Mouse (Mus musculus): ENCODE measurements around the gene Idh2. TPM values are rescaled to one million over a fixed set of nuclear protein-coding genes. Genes with fewer than 3 reads are reported as not detected.

Idh2 gene
- polyA plus RNA-seq, 1 experiment = 11.2 TPM

GRCm38 (mm10) chr7:80123115-80123514 is 7.9 kb upstream of the Idh2 start:
- Histone ChIP-seq H3K27ac (ENCODE audit: control insufficient read depth, insufficient read depth, low read depth, low read length) (no peak overlapping the region), H3K27me3 (ENCODE audit: control insufficient read depth, insufficient read depth, low read length) (no peaks in the 10 kb centered on the region), H3K36me3 (ENCODE audit: control insufficient read depth, insufficient read depth, low read length) (no peaks in the 10 kb centered on the region), H3K4me1 (ENCODE audit: control insufficient read depth, insufficient read depth, low read length) (no peaks in the 10 kb centered on the region), H3K4me3 (ENCODE audit: control insufficient read depth, low read depth, low read length) (no peak overlapping the region)
- TF ChIP-seq CTCF (IDR thresholded peaks at IDR 0.05; ENCODE audit: control insufficient read depth, insufficient read depth, insufficient replicate concordance, low read depth, low read length) (no peak), POLR2A (IDR thresholded peaks at IDR 0.05; ENCODE audit: control insufficient read depth, low read depth, low read length) (no peak)

DNA sequence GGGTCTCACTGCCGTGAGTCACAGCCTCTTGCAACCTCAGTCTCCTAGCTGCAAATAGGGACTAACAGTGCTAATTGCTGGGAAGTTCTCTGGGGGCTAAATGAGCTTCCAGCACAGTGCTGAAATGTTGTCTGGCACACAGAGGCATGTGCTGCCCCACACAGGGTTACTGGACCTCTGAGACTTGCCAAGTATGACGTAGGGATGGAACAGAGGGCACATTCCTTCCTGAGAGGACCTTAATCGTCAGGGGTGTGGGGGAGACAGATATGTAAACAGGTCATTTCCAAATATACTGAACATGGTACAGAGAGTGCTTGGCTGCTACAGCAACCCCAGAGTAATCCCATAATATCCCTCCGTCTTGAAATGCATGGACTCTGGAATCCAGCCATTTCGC is 5.9 kb upstream of the Idh2 start:
- TF ChIP-seq CTCF (IDR thresholded peaks at IDR 0.05; ENCODE audit: control insufficient read depth, insufficient read depth, insufficient replicate concordance, low read depth, low read length) (no peak), POLR2A (IDR thresholded peaks at IDR 0.05; ENCODE audit: control insufficient read depth, low read depth, low read length) (no peak)
- H3K4me1 ChIP-seq (ENCODE audit: control insufficient read depth, insufficient read depth, low read length) = no peaks in the 10 kb centered on the region; the same call in 1 of the 2 replicates
- H3K36me3 ChIP-seq (ENCODE audit: control insufficient read depth, insufficient read depth, low read length) = no peaks in the 10 kb centered on the region
- H3K27ac ChIP-seq (ENCODE audit: control insufficient read depth, insufficient read depth, low read depth, low read length) = no peak overlapping the region
- no peaks in the 10 kb centered on the region for H3K27me3 ChIP-seq (ENCODE audit: control insufficient read depth, insufficient read depth, low read length)
- no peak overlapping the region for H3K4me3 ChIP-seq (ENCODE audit: control insufficient read depth, low read depth, low read length)

DNA sequence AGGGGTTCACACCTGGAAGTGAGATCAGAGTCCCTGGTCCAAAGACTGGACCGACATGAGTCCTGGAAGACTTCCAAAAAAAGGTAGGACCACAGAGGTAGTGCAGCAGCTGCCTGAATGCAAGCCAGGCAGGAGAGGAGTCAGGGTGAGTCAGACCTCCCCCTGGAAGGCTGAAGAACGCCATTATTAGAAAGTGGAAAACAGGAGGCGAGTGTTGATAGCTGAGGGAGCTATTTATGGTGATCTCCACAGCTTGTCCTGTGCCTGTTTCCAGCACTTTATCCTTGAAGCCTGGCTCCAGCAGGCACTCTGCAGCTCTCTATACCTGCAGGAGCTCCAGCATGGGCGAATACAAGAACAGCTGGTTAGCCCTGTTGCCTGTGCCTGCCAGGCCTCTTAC is 4.0 kb upstream of the Idh2 start:
- peaks cover 12% of the 10 kb centered on the region for H3K4me1 ChIP-seq (ENCODE audit: control insufficient read depth, insufficient read depth, low read length)
- no peak overlapping the region for H3K27ac ChIP-seq (ENCODE audit: control insufficient read depth, insufficient read depth, low read depth, low read length)
- TF ChIP-seq CTCF (IDR thresholded peaks at IDR 0.05; ENCODE audit: control insufficient read depth, insufficient read depth, insufficient replicate concordance, low read depth, low read length) (no peak), POLR2A (IDR thresholded peaks at IDR 0.05; ENCODE audit: control insufficient read depth, low read depth, low read length) (no peak)
- no peaks in the 10 kb centered on the region for H3K27me3 ChIP-seq (ENCODE audit: control insufficient read depth, insufficient read depth, low read length)
- H3K36me3 ChIP-seq (ENCODE audit: control insufficient read depth, insufficient read depth, low read length) = no peaks in the 10 kb centered on the region
- H3K4me3 ChIP-seq (ENCODE audit: control insufficient read depth, low read depth, low read length) = no peak overlapping the region

GRCm38 (mm10) chr7:80116158-80116557 is 966 bp upstream of the Idh2 start:
- Histone ChIP-seq H3K4me3 (ENCODE audit: control insufficient read depth, low read depth, low read length) (no peak overlapping the region), H3K4me1 (ENCODE audit: control insufficient read depth, insufficient read depth, low read length) (peaks cover 12% of the 10 kb centered on the region)

GRCm38 (mm10) chr7:80114451-80115223 is 555 bp downstream of the Idh2 start:
- no peaks in the 10 kb centered on the region for H3K36me3 ChIP-seq (ENCODE audit: control insufficient read depth, insufficient read depth, low read length)
- H3K4me1 ChIP-seq (ENCODE audit: control insufficient read depth, insufficient read depth, low read length) = peaks cover 12% of the 10 kb centered on the region
- peak overlapping the region; percentile 48 for H3K27ac ChIP-seq (ENCODE audit: control insufficient read depth, insufficient read depth, low read depth, low read length)
- H3K27me3 ChIP-seq (ENCODE audit: control insufficient read depth, insufficient read depth, low read length) = no peaks in the 10 kb centered on the region
- TF ChIP-seq POLR2A (IDR thresholded peaks at IDR 0.05; ENCODE audit: control insufficient read depth, low read depth, low read length) (no peak), CTCF (IDR thresholded peaks at IDR 0.05; ENCODE audit: control insufficient read depth, insufficient read depth, insufficient replicate concordance, low read depth, low read length) (no peak)
- H3K4me3 ChIP-seq (ENCODE audit: control insufficient read depth, low read depth, low read length) = peak overlapping the region; percentile 79

More at GRCm38 (mm10) chr7:80116158-80116557, 966 bp upstream of the Idh2 start:
- Histone ChIP-seq H3K27ac (ENCODE audit: control insufficient read depth, insufficient read depth, low read depth, low read length) (no peak overlapping the region), H3K36me3 (ENCODE audit: control insufficient read depth, insufficient read depth, low read length) (no peaks in the 10 kb centered on the region), H3K27me3 (ENCODE audit: control insufficient read depth, insufficient read depth, low read length) (no peaks in the 10 kb centered on the region)
- TF ChIP-seq POLR2A (IDR thresholded peaks at IDR 0.05; ENCODE audit: control insufficient read depth, low read depth, low read length) = no peak
- TF ChIP-seq CTCF (IDR thresholded peaks at IDR 0.05; ENCODE audit: control insufficient read depth, insufficient read depth, insufficient replicate concordance, low read depth, low read length) = no peak

- no peaks in the 10 kb centered on the region for H3K36me3 ChIP-seq (ENCODE audit: control insufficient read depth, insufficient read depth, low read length)
- H3K27me3 ChIP-seq (ENCODE audit: control insufficient read depth, insufficient read depth, low read length) = no peaks in the 10 kb centered on the region
- peak overlapping the region; percentile 79 for H3K4me3 ChIP-seq (ENCODE audit: control insufficient read depth, low read depth, low read length)
- TF ChIP-seq CTCF (IDR thresholded peaks at IDR 0.05; ENCODE audit: control insufficient read depth, insufficient read depth, insufficient replicate concordance, low read depth, low read length) = no peak
- H3K4me1 ChIP-seq (ENCODE audit: control insufficient read depth, insufficient read depth, low read length) = peaks cover 12% of the 10 kb centered on the region
- H3K27ac ChIP-seq (ENCODE audit: control insufficient read depth, insufficient read depth, low read depth, low read length) = peak overlapping the region; percentile 48
Measured at GRCm38 (mm10) chr7:80113989-80114388, 1.2 kb downstream of the Idh2 start.

- Histone ChIP-seq H3K36me3 (ENCODE audit: control insufficient read depth, insufficient read depth, low read length) (no peaks in the 10 kb centered on the region), H3K27ac (ENCODE audit: control insufficient read depth, insufficient read depth, low read depth, low read length) (no peak overlapping the region), H3K4me3 (ENCODE audit: control insufficient read depth, low read depth, low read length) (no peak overlapping the region), H3K27me3 (ENCODE audit: control insufficient read depth, insufficient read depth, low read length) (no peaks in the 10 kb centered on the region), H3K4me1 (ENCODE audit: control insufficient read depth, insufficient read depth, low read length) (peaks cover 12% of the 10 kb centered on the region)
- no peak for TF ChIP-seq CTCF (IDR thresholded peaks at IDR 0.05; ENCODE audit: control insufficient read depth, insufficient read depth, insufficient replicate concordance, low read depth, low read length)
- no peak for TF ChIP-seq POLR2A (IDR thresholded peaks at IDR 0.05; ENCODE audit: control insufficient read depth, low read depth, low read length)
Measured at GRCm38 (mm10) chr7:80111066-80112045, 3.8 kb downstream of the Idh2 start.

Measured in testis, adult 2 months (tissue).